Mouse (Mus musculus) frontal cortex, postnatal 10 days (tissue): ENCODE measurements at regions not wholly inside any gene's neighbourhood (a gene's known extent, or its start where the extent isn't known, plus 50 kb on each side); places are given as distances from the start of the nearest gene placed in this dataset.

Experiments used
- DNase-seq, 2 experiments: peaks; one replicate each; pipeline ENCODE4 v3.0.0; 2022; ENCODE audit warnings: low spot score in 2 of 2, mixed read lengths in 1 of 2

GRCm38 (mm10) chr13:94619511-94619910, 169.2 kb upstream of the Tbca start:
- no peak for DNase-seq

GRCm38 (mm10) chr13:94630055-94630454, 158.7 kb upstream of the Tbca start:
- no peak for DNase-seq

GRCm38 (mm10) chr13:94630685-94631084, 158.0 kb upstream of the Tbca start:
- DNase-seq, result no peak

- no peak for DNase-seq
Observed at GRCm38 (mm10) chr13:94632730-94633129, 156.0 kb upstream of the Tbca start.

DNA sequence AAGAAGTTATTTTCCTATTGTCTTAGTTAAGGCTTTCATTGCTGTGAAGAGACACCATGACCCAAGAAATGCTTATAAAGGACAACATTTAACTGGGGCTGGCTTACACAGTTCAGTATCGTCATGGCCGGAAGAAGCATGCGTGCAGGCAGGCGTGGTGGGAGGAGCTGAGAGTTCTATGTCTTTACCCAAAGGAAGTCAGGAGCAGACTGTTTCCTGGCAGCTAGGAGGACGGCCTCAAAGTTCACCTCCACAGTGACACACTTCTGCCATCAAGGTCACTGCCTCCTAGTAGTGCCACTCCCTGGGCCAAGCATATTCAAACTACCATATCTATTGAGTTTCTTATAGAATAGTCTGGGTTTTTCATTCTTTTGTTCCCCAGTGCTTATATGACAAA, 148.4 kb upstream of the Tbca start:
- no peak for DNase-seq

- no peak for DNase-seq
Observed at GRCm38 (mm10) chr13:94645241-94646206, 143.2 kb upstream of the Tbca start.

- no peak for DNase-seq
Observed at GRCm38 (mm10) chr13:94646326-94646725, 142.4 kb upstream of the Tbca start.

DNA sequence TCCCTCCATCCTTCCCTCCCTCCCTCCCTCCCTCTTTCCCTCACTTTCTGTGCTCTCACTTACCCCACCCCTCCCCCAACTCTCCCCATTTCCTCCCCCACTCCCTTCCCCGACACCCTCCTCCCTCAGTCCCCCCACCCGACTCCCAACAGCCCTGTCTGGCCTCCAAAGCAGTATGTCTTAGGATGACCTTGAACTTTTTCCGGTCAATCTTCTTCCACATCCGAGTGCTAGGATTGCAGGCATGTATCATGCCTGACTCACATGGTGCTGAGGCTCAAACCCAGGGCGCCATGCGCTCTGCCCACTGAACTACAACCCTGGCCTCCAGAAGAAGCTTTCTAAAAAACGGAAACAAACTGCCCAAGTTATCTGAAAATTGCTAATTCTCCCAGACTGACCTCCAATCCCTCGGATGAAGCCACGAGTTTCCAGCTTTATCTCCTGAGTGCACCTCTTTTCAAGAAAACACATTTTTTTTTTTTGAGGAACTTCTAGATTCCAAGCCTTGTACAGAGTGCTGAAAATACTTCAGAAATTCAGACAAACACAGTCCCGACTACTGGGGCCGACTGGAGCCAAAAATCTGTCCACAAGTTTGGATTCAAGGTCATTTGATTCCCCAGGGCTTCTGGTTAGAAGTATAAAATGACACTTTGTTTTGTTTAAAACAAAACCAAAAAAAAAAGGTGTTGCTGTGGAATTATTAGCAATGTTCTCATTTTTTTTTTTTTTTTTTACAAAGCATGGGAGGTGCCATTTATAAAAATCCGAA, 141.7 kb upstream of the Tbca start:
- DNase-seq, result no peak

DNA sequence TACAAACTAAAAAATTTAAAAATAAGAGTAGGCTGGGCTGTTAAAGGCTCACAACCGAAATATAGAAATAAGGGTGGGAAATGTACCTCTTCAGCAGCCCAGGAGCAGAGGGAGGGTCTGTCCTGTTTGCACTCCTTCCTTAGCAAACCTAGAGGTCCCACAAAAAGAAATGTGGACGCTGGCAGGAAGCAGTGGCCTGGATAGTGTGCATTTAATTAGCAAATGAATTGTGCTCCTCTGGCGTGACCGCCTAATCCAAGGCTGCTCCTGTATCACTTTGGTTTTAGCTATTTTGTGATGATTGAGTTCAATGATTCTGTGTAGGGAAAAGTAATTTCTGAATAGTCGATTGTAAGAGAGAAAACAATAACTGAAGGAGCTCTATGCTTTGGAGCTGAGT, 141.1 kb upstream of the Tbca start:
- DNase-seq, result no peak

DNA sequence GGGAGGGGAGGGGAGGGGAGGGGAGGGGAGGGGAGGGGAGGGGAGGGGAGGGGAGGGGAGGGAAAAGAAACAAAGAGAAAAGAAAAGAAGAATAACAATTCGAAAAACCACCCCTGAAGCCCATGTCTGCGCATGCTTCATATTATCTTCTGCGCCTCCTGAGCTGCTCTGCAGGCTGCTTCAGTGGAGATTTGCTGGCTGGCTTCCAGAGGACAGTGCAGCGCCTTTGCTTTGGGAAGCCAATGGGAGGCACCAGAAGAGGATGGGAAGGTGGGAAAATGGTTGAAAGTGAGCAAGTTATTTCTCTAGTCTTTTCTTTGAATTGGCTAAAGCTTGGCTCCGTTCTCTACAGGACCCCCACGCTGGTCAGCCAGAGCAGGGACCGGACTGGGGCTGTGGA, 137.8 kb upstream of the Tbca start:
- no peak for DNase-seq

- no peak for DNase-seq
Observed at GRCm38 (mm10) chr13:94667604-94668003, 121.1 kb upstream of the Tbca start.

- DNase-seq, result no peak
Observed at GRCm38 (mm10) chr13:94668276-94668675, 120.4 kb upstream of the Tbca start.

GRCm38 (mm10) chr13:94669106-94669683, 119.5 kb upstream of the Tbca start:
- DNase-seq, result no peak

GRCm38 (mm10) chr13:94670266-94670665, 118.4 kb upstream of the Tbca start:
- no peak for DNase-seq

DNA sequence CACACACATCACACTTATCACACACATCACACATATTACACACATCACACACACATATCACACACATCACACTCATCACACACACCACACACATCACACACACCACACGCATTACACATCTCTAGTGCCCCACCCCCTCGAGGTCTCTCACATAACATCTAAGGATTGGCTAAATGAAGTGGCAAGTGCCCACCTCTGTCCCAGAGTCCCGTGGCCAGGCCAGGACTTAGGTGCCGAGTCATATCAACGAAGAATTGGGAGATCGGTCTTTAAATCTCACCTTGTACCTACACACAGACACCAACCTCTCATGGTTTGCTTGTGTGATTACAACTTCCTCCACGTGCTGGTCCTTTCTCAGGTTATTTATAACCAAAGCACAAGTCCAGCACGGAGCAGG, 117.7 kb upstream of the Tbca start:
- DNase-seq, result no peak

DNA sequence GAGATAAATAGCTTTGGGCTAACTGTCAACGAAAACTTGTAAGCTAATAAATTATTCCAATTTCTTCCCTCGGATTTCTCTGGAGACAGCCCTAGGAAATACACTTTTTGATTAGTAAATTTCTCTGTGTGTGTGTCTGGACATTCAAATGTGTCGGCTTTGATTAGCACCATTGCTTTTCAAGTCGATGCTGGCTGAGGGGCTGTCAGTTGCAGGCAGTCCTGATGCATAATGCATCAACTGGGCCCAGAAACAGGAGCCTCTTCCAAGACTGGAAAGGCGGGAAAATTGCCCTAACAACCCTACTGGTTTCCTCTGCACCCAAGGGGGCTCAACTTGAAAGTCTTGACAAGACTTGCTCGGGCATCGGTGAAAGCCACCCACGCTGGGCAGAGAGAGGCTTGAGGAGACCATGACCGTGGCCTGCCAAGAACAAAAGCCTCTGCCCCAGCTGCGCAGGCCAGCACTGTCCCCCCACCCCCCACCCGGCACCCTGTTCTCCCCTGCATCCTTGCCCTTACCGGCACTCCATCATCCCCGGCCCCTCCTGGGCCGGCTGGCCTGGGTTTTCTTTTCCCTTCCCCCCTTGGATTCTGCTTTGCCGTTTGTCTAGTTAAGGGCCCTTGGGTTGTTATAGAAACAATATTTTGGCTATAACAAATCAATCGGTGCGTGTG, 108.1 kb upstream of the Tbca start:
- no peak for DNase-seq

DNA sequence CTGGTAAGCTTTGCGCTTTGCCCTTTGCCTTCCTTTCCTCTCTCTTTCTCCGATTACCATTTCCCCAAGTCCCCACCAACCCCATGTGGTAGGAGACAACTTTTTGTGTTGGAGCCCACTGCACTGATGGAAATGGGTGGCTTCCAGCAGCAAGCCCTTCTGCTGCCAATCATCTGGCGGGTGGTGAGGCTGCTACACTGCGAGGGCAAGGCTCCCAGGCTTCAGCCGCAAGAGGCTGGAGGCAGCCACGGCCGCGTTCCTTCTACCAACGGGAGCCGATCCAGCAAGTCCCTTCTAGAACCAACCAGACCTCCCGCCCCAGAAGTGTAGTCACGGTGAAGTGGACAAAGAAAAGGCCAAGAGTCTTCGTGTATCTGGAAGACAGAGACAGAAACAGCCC, 107.1 kb upstream of the Tbca start:
- DNase-seq, result no peak

GRCm38 (mm10) chr13:94685191-94685590, 103.5 kb upstream of the Tbca start:
- DNase-seq, result no peak

DNA sequence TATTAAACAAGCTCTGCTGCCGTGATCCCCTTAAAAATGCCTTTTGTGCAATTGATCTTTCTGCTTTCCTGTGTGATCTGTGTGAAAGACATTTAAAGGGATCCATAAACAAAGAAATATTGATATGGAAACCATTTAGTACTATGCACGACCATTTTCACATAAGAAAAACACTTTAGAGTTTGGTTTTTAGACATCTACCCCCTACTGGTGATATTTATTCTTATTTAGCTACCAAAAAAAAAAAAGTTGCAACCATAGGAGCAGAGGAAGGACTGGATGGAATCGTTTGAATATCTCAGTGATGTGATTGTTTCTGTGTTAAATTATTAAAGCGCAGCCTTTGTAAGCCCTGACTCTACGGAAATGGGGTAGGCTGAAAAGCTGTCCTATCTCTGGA, 101.4 kb upstream of the Tbca start:
- no peak for DNase-seq

DNA sequence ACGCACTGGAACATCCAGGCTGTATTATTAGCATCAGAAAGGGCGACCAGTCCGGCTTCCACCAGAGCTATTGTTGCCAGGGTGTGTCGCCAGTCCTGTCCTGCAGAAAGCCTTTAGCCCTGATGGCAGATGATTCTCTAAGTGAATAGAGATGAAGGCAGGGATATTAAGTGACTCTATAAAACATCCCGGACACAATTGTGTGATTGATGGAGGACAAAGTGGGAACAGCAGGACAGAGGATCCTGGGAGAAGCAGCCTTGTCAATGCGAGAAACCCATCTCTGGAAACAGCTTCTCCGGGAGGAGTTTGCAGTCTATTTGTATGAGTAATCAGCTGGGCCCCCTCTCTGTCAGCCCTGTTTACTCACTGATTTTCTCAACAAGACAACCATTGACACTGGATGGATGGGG, 82.1 kb upstream of the Tbca start:
- DNase-seq, result no peak

DNA sequence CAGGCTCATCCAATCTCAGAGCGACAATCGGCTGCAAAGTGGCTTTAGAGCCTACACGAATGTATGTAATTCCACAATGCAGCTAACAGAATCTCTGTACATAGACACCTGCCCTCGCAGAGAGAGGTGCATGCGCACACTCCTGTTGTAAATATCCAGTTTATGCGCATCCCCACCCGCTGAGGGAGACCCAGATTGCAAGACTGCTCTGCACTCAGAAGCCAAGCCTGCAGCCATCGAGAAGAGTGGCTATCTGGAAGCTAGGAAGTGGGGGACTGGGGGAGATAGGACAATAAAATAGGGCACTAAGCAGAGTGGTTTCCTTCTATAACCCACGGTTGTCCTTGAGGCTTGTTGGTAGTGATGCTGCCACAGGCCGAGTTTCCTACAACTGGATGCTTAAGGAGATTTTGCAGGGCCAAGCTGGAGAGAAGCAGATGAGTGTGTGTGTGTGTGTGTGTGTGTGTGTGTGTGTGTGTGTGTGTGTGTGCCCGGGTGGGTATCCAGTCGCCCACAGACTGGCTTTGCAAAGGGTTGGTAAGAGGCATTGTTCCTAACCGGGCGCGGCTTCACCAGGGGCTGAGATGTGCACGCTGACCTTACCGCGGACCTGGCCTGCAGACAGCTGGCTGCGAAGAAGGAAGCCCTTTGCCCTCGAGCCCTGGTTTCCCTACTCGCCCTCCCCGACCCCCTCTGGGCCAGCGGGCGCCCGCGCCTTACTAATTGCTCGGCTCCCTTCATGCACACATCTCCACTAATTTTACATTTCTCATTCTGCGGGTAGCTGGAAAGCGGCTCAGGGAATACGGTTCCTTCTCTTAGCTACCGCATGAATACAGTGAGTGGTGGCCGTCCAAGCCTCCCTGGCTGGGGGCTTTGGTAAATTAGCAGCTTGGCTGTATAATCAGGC, 81.1 kb upstream of the Tbca start:
- DNase-seq, result no peak
